Mouse (Mus musculus) liver, postnatal 0 days (tissue): ENCODE results near the gene Slc30a7.

Source experiments
- CTCF ChIP-seq: sonication (generic); IDR thresholded peaks from 2 replicates; pipeline ENCODE4 v1.5.1; 2016; ENCODE audit warnings: antibody characterized with exemption, low read depth
- EP300 ChIP-seq: IDR thresholded peaks from 2 replicates; pipeline ENCODE4 v1.6.1; 2016; ENCODE audit warnings: antibody characterized with exemption, low read depth, mild to moderate bottlenecking

GRCm38 (mm10) chr3:116026996-116027395 is 19.8 kb upstream of the Slc30a7 start:
- TF ChIP-seq CTCF, result no peak
- no peak for TF ChIP-seq EP300
